Mouse (Mus musculus): Measurements from ENCODE around the gene Map3k9. TPM values are rescaled to one million over a fixed set of nuclear protein-coding genes. Genes with fewer than 3 reads are reported as not detected.

The Map3k9 gene
- total RNA-seq, 1 experiment, result 5.4 TPM

- Histone ChIP-seq H3K27ac (ENCODE audit: insufficient read depth, low read depth, low read length, poor library complexity, severe bottlenecking) (no peak overlapping the region), H3K36me3 (ENCODE audit: control insufficient read depth, insufficient read depth, low read length, poor library complexity, severe bottlenecking) (no peaks in the 10 kb centered on the region), H3K9ac (ENCODE audit: insufficient read depth, low read depth, low read length, poor library complexity, severe bottlenecking) (0 out of 2 replicates have a peak overlapping the region, but pooled peaks have one; percentile 51), H3K4me1 (ENCODE audit: control insufficient read depth in 2 of 2, insufficient read depth in 2 of 2, low read length in 2 of 2, poor library complexity in 1 of 2) (0 out of 4 replicates have a peak, but pooled peaks cover 0 to 4% of the 10 kb centered on the region in 2 experiments), H3K9me3 (ENCODE audit: control insufficient read depth, insufficient read depth, low read depth, low read length) (no peaks in the 10 kb centered on the region), H3K4me3 (ENCODE audit: insufficient read depth in 1 of 2, low read depth in 1 of 2, low read length in 2 of 2, poor library complexity in 1 of 2, severe bottlenecking in 1 of 2) (no peak overlapping the region)
- in situ Hi-C loops (cut with MboI; ENCODE audit: low sequenced_read_pairs in 2 of 2, unreplicated experiment in 2 of 2), result loop anchor here in 1 of 2 experiments (10.0 kb wide), 1 partner anchor 174 kb away; no protein-coding TSS in a partner anchor
- peak; percentile 92 for DNase-seq (ENCODE audit: low read depth, low spot score)
- TF ChIP-seq CHD2 (IDR thresholded peaks at IDR 0.05; ENCODE audit: low read depth, low read length) (no peak), HCFC1 (IDR thresholded peaks at IDR 0.05; ENCODE audit: borderline replicate concordance, insufficient read depth, low read length) (0 out of 2 replicates have a peak, but pooled peaks have one; percentile 46), ZC3H11A (IDR thresholded peaks at IDR 0.05; ENCODE audit: borderline replicate concordance, low read depth, low read length) (peak; percentile 99), MAFK (IDR thresholded peaks at IDR 0.05; ENCODE audit: insufficient read depth, low read depth, low read length) (peak; percentile 93), ZNF384 (IDR thresholded peaks at IDR 0.05; ENCODE audit: low read depth, low read length) (0 out of 2 replicates have a peak, but pooled peaks have one; percentile 30)
Measured at GRCm38 (mm10) chr12:81788672-81789084, 7.7 kb upstream of the Map3k9 start.

- 0 out of 4 replicates have a peak, but pooled peaks cover 0 to 4% of the 10 kb centered on the region in 2 experiments for H3K4me1 ChIP-seq (ENCODE audit: control insufficient read depth in 2 of 2, insufficient read depth in 2 of 2, low read length in 2 of 2, poor library complexity in 1 of 2)
- DNase-seq (ENCODE audit: low read depth, low spot score), result peak; percentile 65
- H3K36me3 ChIP-seq (ENCODE audit: control insufficient read depth, insufficient read depth, low read length, poor library complexity, severe bottlenecking), result no peaks in the 10 kb centered on the region
- no peaks in the 10 kb centered on the region for H3K9me3 ChIP-seq (ENCODE audit: control insufficient read depth, insufficient read depth, low read depth, low read length)
- in situ Hi-C loops (cut with MboI; ENCODE audit: low sequenced_read_pairs in 2 of 2, unreplicated experiment in 2 of 2), result loop anchor here in 1 of 2 experiments (10.0 kb wide), 1 partner anchor 172 kb away; no protein-coding TSS in a partner anchor
- no peak overlapping the region for H3K27ac ChIP-seq (ENCODE audit: insufficient read depth, low read depth, low read length, poor library complexity, severe bottlenecking)
- no peak overlapping the region; the same call in 1 of the 2 replicates for H3K9ac ChIP-seq (ENCODE audit: insufficient read depth, low read depth, low read length, poor library complexity, severe bottlenecking)
- TF ChIP-seq MAFK (IDR thresholded peaks at IDR 0.05; ENCODE audit: insufficient read depth, low read depth, low read length), result no peak
- TF ChIP-seq HCFC1 (IDR thresholded peaks at IDR 0.05; ENCODE audit: borderline replicate concordance, insufficient read depth, low read length), result no peak
- 0 out of 2 replicates have a peak, but pooled peaks have one; percentile 28 for TF ChIP-seq ZC3H11A (IDR thresholded peaks at IDR 0.05; ENCODE audit: borderline replicate concordance, low read depth, low read length)
- H3K4me3 ChIP-seq (ENCODE audit: insufficient read depth in 1 of 2, low read depth in 1 of 2, low read length in 2 of 2, poor library complexity in 1 of 2, severe bottlenecking in 1 of 2), result no peak overlapping the region
Measured at GRCm38 (mm10) chr12:81787262-81787661, 6.3 kb upstream of the Map3k9 start.

GRCm38 (mm10) chr12:81783301-81783700 is 2.3 kb upstream of the Map3k9 start:
- H3K9ac ChIP-seq (ENCODE audit: insufficient read depth, low read depth, low read length, poor library complexity, severe bottlenecking), result no peak overlapping the region
- peaks cover 0 to 4% of the 10 kb centered on the region in 2 experiments; a peak in 2 of 4 replicates for H3K4me1 ChIP-seq (ENCODE audit: control insufficient read depth in 2 of 2, insufficient read depth in 2 of 2, low read length in 2 of 2, poor library complexity in 1 of 2)
- DNase-seq (ENCODE audit: low read depth, low spot score), result no peak
- in situ Hi-C loops (cut with MboI; ENCODE audit: low sequenced_read_pairs in 2 of 2, unreplicated experiment in 2 of 2), result loop anchor here in 1 of 2 experiments (10.0 kb wide), 1 partner anchor 168 kb away; no protein-coding TSS in a partner anchor
- TF ChIP-seq ZNF384 (IDR thresholded peaks at IDR 0.05; ENCODE audit: low read depth, low read length) (no peak), CHD2 (IDR thresholded peaks at IDR 0.05; ENCODE audit: low read depth, low read length) (no peak), HCFC1 (IDR thresholded peaks at IDR 0.05; ENCODE audit: borderline replicate concordance, insufficient read depth, low read length) (no peak), ZC3H11A (IDR thresholded peaks at IDR 0.05; ENCODE audit: borderline replicate concordance, low read depth, low read length) (no peak), MAFK (IDR thresholded peaks at IDR 0.05; ENCODE audit: insufficient read depth, low read depth, low read length) (no peak)
- H3K4me3 ChIP-seq (ENCODE audit: insufficient read depth in 1 of 2, low read depth in 1 of 2, low read length in 2 of 2, poor library complexity in 1 of 2, severe bottlenecking in 1 of 2), result no peak overlapping the region
- H3K36me3 ChIP-seq (ENCODE audit: control insufficient read depth, insufficient read depth, low read length, poor library complexity, severe bottlenecking), result no peaks in the 10 kb centered on the region; the same call in 1 of the 2 replicates
- no peak overlapping the region for H3K27ac ChIP-seq (ENCODE audit: insufficient read depth, low read depth, low read length, poor library complexity, severe bottlenecking)
- no peaks in the 10 kb centered on the region for H3K9me3 ChIP-seq (ENCODE audit: control insufficient read depth, insufficient read depth, low read depth, low read length)

GRCm38 (mm10) chr12:81782606-81783005 is 1.6 kb upstream of the Map3k9 start:
- H3K27ac ChIP-seq (ENCODE audit: insufficient read depth, low read depth, low read length, poor library complexity, severe bottlenecking), result no peak overlapping the region
- in situ Hi-C loops (cut with MboI; ENCODE audit: low sequenced_read_pairs in 2 of 2, unreplicated experiment in 2 of 2), result loop anchor here in 1 of 2 experiments (10.0 kb wide), 1 partner anchor 168 kb away; no protein-coding TSS in a partner anchor
- no peak for DNase-seq (ENCODE audit: low read depth, low spot score)
- H3K9ac ChIP-seq (ENCODE audit: insufficient read depth, low read depth, low read length, poor library complexity, severe bottlenecking), result no peak overlapping the region
- H3K4me1 ChIP-seq (ENCODE audit: control insufficient read depth in 2 of 2, insufficient read depth in 2 of 2, low read length in 2 of 2, poor library complexity in 1 of 2), result peaks cover 0 to 4% of the 10 kb centered on the region in 2 experiments; a peak in 2 of 4 replicates
- no peak overlapping the region for H3K4me3 ChIP-seq (ENCODE audit: insufficient read depth in 1 of 2, low read depth in 1 of 2, low read length in 2 of 2, poor library complexity in 1 of 2, severe bottlenecking in 1 of 2)
- H3K9me3 ChIP-seq (ENCODE audit: control insufficient read depth, insufficient read depth, low read depth, low read length), result no peaks in the 10 kb centered on the region
- no peaks in the 10 kb centered on the region; the same call in 1 of the 2 replicates for H3K36me3 ChIP-seq (ENCODE audit: control insufficient read depth, insufficient read depth, low read length, poor library complexity, severe bottlenecking)
- TF ChIP-seq ZNF384 (IDR thresholded peaks at IDR 0.05; ENCODE audit: low read depth, low read length), result no peak
- TF ChIP-seq ZC3H11A (IDR thresholded peaks at IDR 0.05; ENCODE audit: borderline replicate concordance, low read depth, low read length), result no peak
- no peak for TF ChIP-seq MAFK (IDR thresholded peaks at IDR 0.05; ENCODE audit: insufficient read depth, low read depth, low read length)
- no peak for TF ChIP-seq CHD2 (IDR thresholded peaks at IDR 0.05; ENCODE audit: low read depth, low read length)
- TF ChIP-seq HCFC1 (IDR thresholded peaks at IDR 0.05; ENCODE audit: borderline replicate concordance, insufficient read depth, low read length), result no peak

All from ES-E14 (cell line).